Mouse (Mus musculus): ENCODE data around the gene Flrt1. TPM values are rescaled to one million over a fixed set of nuclear protein-coding genes. Genes with fewer than 3 reads are reported as not detected.
"Not testable (repeated sequence)": the region's sequence is repeated elsewhere in the genome, so short reads cannot be mapped to it uniquely, and the experiment has no call there.

Flrt1 gene
- polyA plus RNA-seq, 1 experiment from 2014 or later: 0.97 TPM

- H3K27me3 ChIP-seq (ENCODE audit: control insufficient read depth, insufficient read depth, low read length): peaks cover 48% of the 10 kb centered on the region
- 45% methylated on average over 5 of the region's 5 CpGs for WGBS (ENCODE audit: insufficient replicate concordance)
- H3K9ac ChIP-seq (ENCODE audit: low read depth, low read length): no peak overlapping the region
- H3K4me1 ChIP-seq (ENCODE audit: control insufficient read depth, insufficient read depth, low read length): peaks cover 6% of the 10 kb centered on the region; the same call in 1 of the 2 replicates
- no peaks in the 10 kb centered on the region for H3K36me3 ChIP-seq (ENCODE audit: control insufficient read depth, insufficient read depth, low read length)
- no peak overlapping the region for H3K4me2 ChIP-seq
- no peak overlapping the region for H3K4me3 ChIP-seq (ENCODE audit: low read depth, low read length)
- no peaks in the 10 kb centered on the region for H3K9me3 ChIP-seq (replicated peaks; ENCODE audit: control insufficient read depth, low read length)
- no peak overlapping the region for H3K27ac ChIP-seq (ENCODE audit: low read depth, low read length)
- no peak for ATAC-seq (replicated peaks; ENCODE audit: insufficient number of reproducible peaks, low FRiP score, low TSS enrichment)
These were observed 16.5 kb downstream of the Flrt1 start for GRCm38 (mm10) chr19:7089050-7089449.

- ATAC-seq (replicated peaks; ENCODE audit: insufficient number of reproducible peaks, low FRiP score, low TSS enrichment): no peak
- H3K27me3 ChIP-seq (ENCODE audit: control insufficient read depth, insufficient read depth, low read length): peaks cover 47% of the 10 kb centered on the region
- H3K4me2 ChIP-seq: no peak overlapping the region
- H3K36me3 ChIP-seq (ENCODE audit: control insufficient read depth, insufficient read depth, low read length): no peaks in the 10 kb centered on the region
- 14% methylated on average over 9 of the region's 9 CpGs for WGBS (ENCODE audit: insufficient replicate concordance)
- H3K4me3 ChIP-seq (ENCODE audit: low read depth, low read length): no peak overlapping the region
- H3K27ac ChIP-seq (ENCODE audit: low read depth, low read length): no peak overlapping the region
- no peaks in the 10 kb centered on the region for H3K9me3 ChIP-seq (replicated peaks; ENCODE audit: control insufficient read depth, low read length)
- peaks cover 6% of the 10 kb centered on the region; the same call in 1 of the 2 replicates for H3K4me1 ChIP-seq (ENCODE audit: control insufficient read depth, insufficient read depth, low read length)
- H3K9ac ChIP-seq (ENCODE audit: low read depth, low read length): no peak overlapping the region
These were observed 17.0 kb downstream of the Flrt1 start for GRCm38 (mm10) chr19:7088558-7088957.

DNA sequence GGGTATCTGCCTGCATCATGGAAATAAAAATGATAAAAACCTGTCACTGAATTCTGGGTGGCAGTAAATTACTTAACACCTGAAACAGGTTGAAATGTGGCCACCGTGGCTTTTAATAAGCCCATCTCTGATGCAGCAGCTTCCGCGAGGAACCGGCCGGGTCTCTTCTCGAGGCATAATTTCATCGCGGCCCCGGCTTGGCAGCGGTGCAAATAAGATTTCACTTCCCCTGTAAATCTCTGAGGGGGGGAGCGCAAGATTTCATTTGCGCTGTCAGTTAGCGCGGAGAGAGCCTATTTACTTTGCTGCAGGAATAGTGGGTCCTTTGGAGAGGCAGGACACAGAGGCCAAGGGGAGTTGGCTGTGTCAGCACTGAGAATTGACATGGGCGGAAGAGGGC lies 20.8 kb downstream of the Flrt1 start:
- Histone ChIP-seq H3K9ac (ENCODE audit: low read depth, low read length) (no peak overlapping the region), H3K4me2 (no peak overlapping the region), H3K36me3 (ENCODE audit: control insufficient read depth, insufficient read depth, low read length) (no peaks in the 10 kb centered on the region), H3K27me3 (ENCODE audit: control insufficient read depth, insufficient read depth, low read length) (peaks cover 28% of the 10 kb centered on the region), H3K4me1 (ENCODE audit: control insufficient read depth, insufficient read depth, low read length) (peaks cover 6% of the 10 kb centered on the region; the same call in 1 of the 2 replicates), H3K4me3 (ENCODE audit: low read depth, low read length) (no peak overlapping the region), H3K9me3 (replicated peaks; ENCODE audit: control insufficient read depth, low read length) (no peaks in the 10 kb centered on the region), H3K27ac (ENCODE audit: low read depth, low read length) (no peak overlapping the region)
- 78% methylated on average over 15 of the region's 15 CpGs for WGBS (ENCODE audit: insufficient replicate concordance)
- ATAC-seq (replicated peaks; ENCODE audit: insufficient number of reproducible peaks, low FRiP score, low TSS enrichment): no peak

DNA sequence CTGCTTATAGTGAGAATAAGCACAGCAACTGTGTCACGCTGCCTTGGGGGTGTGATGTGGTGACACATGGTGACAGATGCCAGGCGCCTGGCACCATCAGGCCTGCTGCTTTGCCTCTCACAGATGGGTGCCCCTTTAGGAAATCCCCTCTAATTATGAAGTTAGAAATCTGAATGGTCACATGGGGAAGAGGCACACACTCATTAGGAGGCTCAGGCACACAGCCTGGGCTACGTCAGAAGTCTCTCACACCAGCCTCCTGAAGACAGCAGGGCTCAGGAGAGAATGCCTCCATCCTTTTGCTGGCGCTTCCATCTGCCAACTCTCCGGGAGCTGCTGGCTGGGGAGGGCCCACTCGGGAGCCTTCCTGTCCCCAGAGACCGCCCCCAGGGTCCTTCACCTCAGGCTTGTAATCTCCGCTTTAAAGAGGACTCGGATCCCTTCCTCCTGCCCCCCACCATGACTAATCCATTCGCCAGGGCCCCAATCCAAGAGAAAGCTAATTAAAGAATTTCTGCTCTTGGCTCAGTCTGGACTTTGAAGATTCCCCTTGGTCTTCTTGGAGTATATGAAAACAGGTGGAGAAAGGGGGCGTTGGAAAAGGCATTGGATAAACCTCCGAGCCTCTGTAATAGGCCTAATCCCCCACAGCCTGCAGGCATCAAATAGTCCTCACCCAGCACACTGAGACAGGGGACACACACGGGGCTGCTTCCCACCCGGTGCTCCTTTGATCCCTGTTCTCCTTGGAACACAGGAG lies 22.3 kb downstream of the Flrt1 start:
- Histone ChIP-seq H3K36me3 (ENCODE audit: control insufficient read depth, insufficient read depth, low read length) (no peaks in the 10 kb centered on the region), H3K4me3 (ENCODE audit: low read depth, low read length) (no peak overlapping the region), H3K9me3 (replicated peaks; ENCODE audit: control insufficient read depth, low read length) (no peaks in the 10 kb centered on the region), H3K9ac (ENCODE audit: low read depth, low read length) (no peak overlapping the region), H3K4me2 (no peak overlapping the region), H3K4me1 (ENCODE audit: control insufficient read depth, insufficient read depth, low read length) (peaks cover 3% of the 10 kb centered on the region; the same call in 1 of the 2 replicates), H3K27me3 (ENCODE audit: control insufficient read depth, insufficient read depth, low read length) (peaks cover 17% of the 10 kb centered on the region), H3K27ac (ENCODE audit: low read depth, low read length) (no peak overlapping the region)
- no peak for ATAC-seq (replicated peaks; ENCODE audit: insufficient number of reproducible peaks, low FRiP score, low TSS enrichment)
- 27% methylated on average over 14 of the region's 14 CpGs for WGBS (ENCODE audit: insufficient replicate concordance)

GRCm38 (mm10) chr19:7081516-7082266 lies 23.8 kb downstream of the Flrt1 start:
- Histone ChIP-seq H3K4me3 (ENCODE audit: low read depth, low read length) (no peak overlapping the region), H3K27ac (ENCODE audit: low read depth, low read length) (no peak overlapping the region), H3K36me3 (ENCODE audit: control insufficient read depth, insufficient read depth, low read length) (no peaks in the 10 kb centered on the region), H3K9me3 (replicated peaks; ENCODE audit: control insufficient read depth, low read length) (no peaks in the 10 kb centered on the region), H3K4me1 (ENCODE audit: control insufficient read depth, insufficient read depth, low read length) (0 out of 2 replicates have a peak, but pooled peaks cover 3% of the 10 kb centered on the region), H3K27me3 (ENCODE audit: control insufficient read depth, insufficient read depth, low read length) (peaks cover 8% of the 10 kb centered on the region; the same call in 1 of the 2 replicates), H3K4me2 (no peak overlapping the region), H3K9ac (ENCODE audit: low read depth, low read length) (no peak overlapping the region)
- ATAC-seq (replicated peaks; ENCODE audit: insufficient number of reproducible peaks, low FRiP score, low TSS enrichment): no peak
- WGBS (ENCODE audit: insufficient replicate concordance): 77% methylated on average over 7 of the region's 7 CpGs

- H3K4me2 ChIP-seq: no peak overlapping the region
- ATAC-seq (replicated peaks; ENCODE audit: insufficient number of reproducible peaks, low FRiP score, low TSS enrichment): no peak
- H3K9ac ChIP-seq (ENCODE audit: low read depth, low read length): no peak overlapping the region
- no peaks in the 10 kb centered on the region for H3K36me3 ChIP-seq (ENCODE audit: control insufficient read depth, insufficient read depth, low read length)
- H3K27ac ChIP-seq (ENCODE audit: low read depth, low read length): no peak overlapping the region
- WGBS (ENCODE audit: insufficient replicate concordance): 74% methylated on average over 7 of the region's 7 CpGs
- no peaks in the 10 kb centered on the region for H3K9me3 ChIP-seq (replicated peaks; ENCODE audit: control insufficient read depth, low read length)
- 0 out of 2 replicates have a peak, but pooled peaks cover 2% of the 10 kb centered on the region for H3K27me3 ChIP-seq (ENCODE audit: control insufficient read depth, insufficient read depth, low read length)
- no peaks in the 10 kb centered on the region for H3K4me1 ChIP-seq (ENCODE audit: control insufficient read depth, insufficient read depth, low read length)
- no peak overlapping the region for H3K4me3 ChIP-seq (ENCODE audit: low read depth, low read length)
These were observed 27.3 kb downstream of the Flrt1 start for GRCm38 (mm10) chr19:7078271-7078670.

- Histone ChIP-seq H3K4me3 (ENCODE audit: low read depth, low read length) (no peak overlapping the region), H3K9ac (ENCODE audit: low read depth, low read length) (no peak overlapping the region), H3K9me3 (replicated peaks; ENCODE audit: control insufficient read depth, low read length) (no peaks in the 10 kb centered on the region), H3K4me1 (ENCODE audit: control insufficient read depth, insufficient read depth, low read length) (no peaks in the 10 kb centered on the region), H3K27ac (ENCODE audit: low read depth, low read length) (no peak overlapping the region), H3K36me3 (ENCODE audit: control insufficient read depth, insufficient read depth, low read length) (no peaks in the 10 kb centered on the region), H3K4me2 (no peak overlapping the region), H3K27me3 (ENCODE audit: control insufficient read depth, insufficient read depth, low read length) (0 out of 2 replicates have a peak, but pooled peaks cover 2% of the 10 kb centered on the region)
- no peak for ATAC-seq (replicated peaks; ENCODE audit: insufficient number of reproducible peaks, low FRiP score, low TSS enrichment)
- WGBS (ENCODE audit: insufficient replicate concordance): 72% methylated on average over 9 of the region's 9 CpGs
These were observed 27.9 kb downstream of the Flrt1 start for GRCm38 (mm10) chr19:7077666-7078065.

DNA sequence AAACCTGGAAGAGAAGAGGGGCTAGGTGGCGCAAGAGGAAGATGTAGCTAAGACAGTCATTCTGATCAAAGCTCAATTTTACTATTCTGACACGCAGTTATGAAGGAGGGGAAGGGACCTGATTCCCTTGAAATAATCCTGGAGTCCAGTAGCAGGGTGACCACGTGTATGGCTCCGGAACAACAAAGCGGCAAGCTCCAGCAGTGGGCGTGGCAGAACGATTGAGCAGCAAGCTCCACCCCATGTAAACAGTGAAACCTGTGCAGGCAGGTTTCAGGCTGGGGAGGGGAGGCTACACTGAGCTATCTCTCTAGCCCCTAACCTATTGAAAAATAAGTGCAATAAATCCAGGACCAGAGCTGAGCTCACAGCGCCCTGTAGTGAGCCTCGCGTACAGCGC lies 30.2 kb downstream of the Flrt1 start:
- H3K4me3 ChIP-seq (ENCODE audit: low read depth, low read length); ATAC-seq (replicated peaks; ENCODE audit: insufficient number of reproducible peaks, low FRiP score, low TSS enrichment); H3K27ac ChIP-seq (ENCODE audit: low read depth, low read length); H3K4me1 ChIP-seq (ENCODE audit: control insufficient read depth, insufficient read depth, low read length); H3K4me2 ChIP-seq; H3K36me3 ChIP-seq (ENCODE audit: control insufficient read depth, insufficient read depth, low read length); H3K27me3 ChIP-seq (ENCODE audit: control insufficient read depth, insufficient read depth, low read length); H3K9me3 ChIP-seq (replicated peaks; ENCODE audit: control insufficient read depth, low read length); H3K9ac ChIP-seq (ENCODE audit: low read depth, low read length): not testable (repeated sequence)
- WGBS (ENCODE audit: insufficient replicate concordance): 76% methylated on average over 11 of the region's 11 CpGs

Measured in heart, embryonic 11.5 days (tissue).